Mouse (Mus musculus): Measurements from ENCODE around the gene Rybp. TPM values are rescaled to one million over a fixed set of nuclear protein-coding genes. Genes with fewer than 3 reads are reported as not detected.

Rybp gene
- polyA plus RNA-seq, 1 experiment from 2014 or later, result 4.6 TPM

DNA sequence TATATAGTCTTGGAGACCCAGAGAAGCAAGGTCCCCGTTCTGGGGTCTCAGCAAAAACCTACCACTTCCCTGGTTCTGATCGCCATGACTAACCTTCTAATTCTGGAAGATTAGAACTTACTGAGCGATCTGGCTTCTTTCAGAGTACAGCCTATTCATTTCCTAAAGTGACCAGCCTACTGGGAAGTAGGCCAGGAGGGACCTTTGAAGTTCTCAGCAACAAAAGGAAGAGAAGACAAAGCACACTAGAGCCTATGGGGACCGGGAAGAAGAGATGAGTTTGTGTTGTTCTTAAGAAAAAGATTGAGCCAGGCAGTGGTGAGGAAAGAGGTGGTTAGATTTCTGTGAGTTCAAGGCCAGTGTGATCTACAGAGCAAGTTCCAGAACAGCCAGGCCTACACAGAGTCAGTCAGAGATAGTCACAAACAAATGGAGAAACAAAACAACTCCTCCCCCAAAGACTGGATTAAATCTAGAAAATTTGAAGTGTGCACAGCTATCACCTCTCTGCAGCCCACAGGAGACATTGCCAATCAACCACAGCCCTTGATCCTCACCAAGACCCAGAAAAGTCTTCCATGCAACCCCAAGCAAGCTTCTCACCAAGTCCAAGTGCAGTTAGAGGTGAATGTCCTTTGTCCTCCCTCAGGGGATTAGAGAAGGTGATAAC lies 106.9 kb downstream of the Rybp start:
- H3K4me2 ChIP-seq (ENCODE audit: low read depth, low read length), result no peak overlapping the region
- 56% methylated on average over 4 of the region's 4 CpGs for WGBS (ENCODE audit: insufficient replicate concordance)
- H3K9me3 ChIP-seq (replicated peaks; ENCODE audit: control insufficient read depth, low read length), result no peaks in the 10 kb centered on the region
- H3K9ac ChIP-seq (ENCODE audit: low read depth, low read length), result no peak overlapping the region
- H3K36me3 ChIP-seq (ENCODE audit: control insufficient read depth, insufficient read depth), result no peaks in the 10 kb centered on the region
- no peaks in the 10 kb centered on the region for H3K27me3 ChIP-seq (ENCODE audit: control insufficient read depth, insufficient read depth, low read depth, low read length)
- ATAC-seq (ENCODE audit: low read depth), result no peak
- H3K4me1 ChIP-seq (ENCODE audit: control insufficient read depth, low read depth, low read length), result no peaks in the 10 kb centered on the region
- H3K27ac ChIP-seq (ENCODE audit: low read length), result no peak overlapping the region
- H3K4me3 ChIP-seq (ENCODE audit: low read depth, low read length), result no peak overlapping the region

DNA sequence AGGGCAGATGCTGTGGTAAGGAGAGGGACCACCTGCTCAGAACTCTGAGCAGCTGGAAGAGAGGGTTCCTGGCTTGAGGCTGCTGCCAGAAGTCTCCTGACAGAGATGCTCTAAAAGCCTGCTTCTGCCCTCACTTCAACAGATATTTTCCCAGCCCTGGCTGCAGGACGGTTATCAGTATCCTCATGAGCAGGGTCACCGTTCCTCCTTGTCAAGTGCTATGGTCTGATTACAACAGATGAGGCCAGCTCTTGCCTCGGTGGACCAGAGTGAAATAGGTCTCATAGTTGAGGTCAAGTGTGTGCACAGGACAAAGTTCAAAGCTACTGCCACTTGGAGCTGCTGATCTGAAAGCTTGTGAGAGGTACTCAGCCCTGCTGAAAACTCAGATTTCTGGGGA lies 108.5 kb downstream of the Rybp start:
- H3K9ac ChIP-seq (ENCODE audit: low read depth, low read length), result no peak overlapping the region
- no peaks in the 10 kb centered on the region for H3K27me3 ChIP-seq (ENCODE audit: control insufficient read depth, insufficient read depth, low read depth, low read length)
- WGBS (ENCODE audit: insufficient replicate concordance), result 11% methylated on average over 3 of the region's 3 CpGs
- no peaks in the 10 kb centered on the region for H3K4me1 ChIP-seq (ENCODE audit: control insufficient read depth, low read depth, low read length)
- H3K9me3 ChIP-seq (replicated peaks; ENCODE audit: control insufficient read depth, low read length), result no peaks in the 10 kb centered on the region
- no peak overlapping the region for H3K4me2 ChIP-seq (ENCODE audit: low read depth, low read length)
- H3K27ac ChIP-seq (ENCODE audit: low read length), result no peak overlapping the region
- no peaks in the 10 kb centered on the region for H3K36me3 ChIP-seq (ENCODE audit: control insufficient read depth, insufficient read depth)
- no peak overlapping the region for H3K4me3 ChIP-seq (ENCODE audit: low read depth, low read length)
- ATAC-seq (ENCODE audit: low read depth), result peak; percentile 43; the same call in 1 of the 2 replicates
